Mouse (Mus musculus): ENCODE measurements around the gene Strip1.

Strip1 gene

DNA sequence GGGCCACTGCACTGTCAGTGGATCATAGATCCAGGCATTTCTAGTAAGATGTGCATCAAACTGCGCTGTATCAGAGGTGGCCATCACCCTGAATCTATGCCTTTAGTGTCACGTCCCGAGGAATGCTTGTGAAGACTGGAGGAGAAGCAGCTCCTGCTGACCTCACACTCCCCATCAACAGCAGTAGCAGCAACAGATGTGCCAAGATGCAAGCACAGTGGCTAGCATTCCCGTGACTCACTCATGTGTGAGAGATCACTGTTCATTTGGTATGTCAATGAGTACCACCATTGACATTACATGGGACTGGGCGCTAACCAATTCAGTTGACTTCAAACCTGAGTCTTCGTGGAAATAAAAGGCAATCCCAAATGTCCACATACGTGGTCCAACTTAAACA, 3.9 kb downstream of the Strip1 start:
- no peak for DNase-seq (ENCODE audit: low read depth)

DNA sequence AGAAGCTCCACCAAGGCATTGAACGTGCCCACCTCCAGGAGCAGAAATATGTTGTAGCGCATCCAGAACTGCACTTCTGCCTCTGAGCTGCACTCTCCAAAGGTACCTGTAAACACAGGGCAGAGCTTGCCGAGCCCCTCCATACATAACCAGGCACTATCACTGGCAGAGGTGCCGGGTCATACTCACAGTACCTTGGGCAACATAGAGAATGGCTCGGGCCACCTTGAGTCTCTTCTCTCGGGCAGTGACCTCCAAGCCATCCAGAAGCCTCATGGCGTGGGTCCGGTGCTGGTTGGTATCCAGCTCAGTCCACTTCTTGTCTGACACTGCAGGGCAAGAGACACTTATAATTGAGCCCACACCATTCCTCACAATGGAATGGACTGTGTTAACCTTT, 4.7 kb downstream of the Strip1 start:
- DNase-seq (ENCODE audit: low read depth) = no peak

DNA sequence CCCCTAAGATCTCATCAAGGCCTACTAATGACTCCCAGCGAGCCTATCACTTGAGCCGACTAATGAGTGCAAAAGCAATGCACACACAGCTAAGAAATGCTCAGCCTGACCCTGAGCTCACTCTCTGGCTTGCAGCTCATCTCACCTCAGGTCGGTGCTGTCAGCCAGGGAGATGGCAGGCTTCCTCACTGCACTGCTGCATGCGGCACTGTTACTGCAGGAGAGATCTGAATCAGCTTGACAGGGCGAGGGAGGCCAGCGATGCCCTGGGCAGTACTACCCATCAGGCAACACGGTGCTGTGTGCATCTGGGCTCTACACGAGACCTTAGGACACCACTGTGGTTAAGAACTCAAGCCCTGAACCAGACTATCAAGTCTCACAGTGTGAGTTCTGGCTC, 6.0 kb downstream of the Strip1 start:
- no peak for DNase-seq (ENCODE audit: low read depth)

DNA sequence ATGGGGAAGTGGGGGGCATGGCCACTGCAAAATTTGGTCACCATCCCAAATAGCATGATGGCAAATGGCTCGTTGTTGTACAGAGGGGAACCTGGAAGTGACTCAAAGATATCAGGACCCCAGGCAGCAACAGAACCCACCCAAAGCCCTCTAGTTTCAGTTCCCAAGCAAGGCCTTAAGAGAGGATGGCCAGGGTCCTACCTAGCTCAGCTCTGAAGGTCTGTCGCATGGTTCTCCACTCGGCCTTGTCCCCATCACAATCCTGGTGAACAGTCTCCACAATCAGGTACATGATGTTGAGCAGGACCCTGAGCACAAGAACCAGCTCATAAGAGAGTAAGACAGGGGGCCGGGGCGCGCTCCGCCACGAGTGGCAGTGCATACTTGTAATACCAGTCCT, 7.1 kb downstream of the Strip1 start:
- DNase-seq (ENCODE audit: low read depth) = no peak

- DNase-seq (ENCODE audit: low read depth) = no peak
Observed at GRCm38 (mm10) chr3:107622537-107622936, 9.0 kb downstream of the Strip1 start.

- DNase-seq (ENCODE audit: low read depth) = no peak
Observed at GRCm38 (mm10) chr3:107621286-107622075, 10.0 kb downstream of the Strip1 start.

- no peak for DNase-seq (ENCODE audit: low read depth)
Observed at GRCm38 (mm10) chr3:107619911-107620310, 11.6 kb downstream of the Strip1 start.

DNA sequence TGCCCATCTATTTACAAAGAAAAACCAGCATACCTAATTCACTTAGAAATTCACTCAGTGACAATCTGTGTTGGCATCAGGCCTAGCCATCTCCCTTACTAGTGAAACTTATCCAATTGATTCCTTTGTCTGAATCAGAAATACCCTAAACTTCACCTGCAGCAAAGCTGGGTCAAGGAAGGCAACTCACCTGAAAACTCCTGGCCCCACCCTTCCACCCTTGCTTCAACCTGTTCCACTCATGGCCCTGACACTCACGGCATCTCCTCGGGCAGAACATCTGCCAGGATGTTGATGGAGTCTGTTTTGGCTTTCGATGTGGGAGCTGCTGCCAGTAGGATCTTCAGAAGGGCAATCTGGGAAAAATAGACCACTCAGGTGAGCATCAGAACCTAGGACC, 13.7 kb downstream of the Strip1 start:
- DNase-seq (ENCODE audit: low read depth) = no peak

GRCm38 (mm10) chr3:107612902-107613525, 18.5 kb downstream of the Strip1 start:
- no peak for DNase-seq (ENCODE audit: low read depth)

- no peak for DNase-seq (ENCODE audit: low read depth)
Observed at GRCm38 (mm10) chr3:107611394-107611793, 20.1 kb downstream of the Strip1 start.

DNA sequence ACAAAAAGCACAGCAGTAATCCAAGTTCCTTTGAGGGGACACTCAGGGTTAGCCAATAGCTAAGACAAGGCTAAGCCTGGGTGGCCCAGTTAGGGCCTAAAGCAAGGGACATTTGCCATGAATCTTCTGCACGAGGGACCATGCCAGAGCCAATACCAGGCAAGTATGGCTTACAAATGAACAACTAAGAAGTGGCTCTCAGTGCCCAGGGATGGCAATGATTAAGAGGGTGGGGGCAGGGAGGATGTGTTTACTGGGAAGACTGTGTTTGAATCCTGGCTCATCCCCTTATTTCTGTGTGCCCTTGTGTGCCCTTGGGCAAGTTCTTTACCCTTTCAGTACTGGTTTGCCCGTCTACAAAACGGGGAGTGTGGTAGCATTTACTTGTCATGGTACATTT, 22.1 kb downstream of the Strip1 start:
- DNase-seq (ENCODE audit: low read depth) = no peak

DNA sequence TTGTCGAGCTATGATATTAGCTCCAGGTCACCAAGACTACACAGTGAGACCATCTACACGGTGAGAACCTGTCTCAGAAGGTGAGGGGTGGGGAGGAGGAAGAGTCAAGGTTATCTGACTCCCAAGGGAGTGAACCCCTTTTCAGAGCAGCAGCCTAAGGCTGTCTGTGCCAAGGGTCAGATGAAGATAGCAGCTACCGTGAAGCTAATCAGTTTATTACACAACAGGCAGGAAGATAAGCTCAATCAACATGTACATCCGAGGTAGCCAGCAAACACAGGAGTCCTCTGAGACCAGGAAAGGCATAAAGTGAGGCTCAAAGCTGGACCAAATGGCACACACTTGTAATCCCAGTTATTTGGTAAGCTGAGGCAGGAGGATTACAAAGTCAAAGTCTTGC, 22.7 kb downstream of the Strip1 start:
- no peak for DNase-seq (ENCODE audit: low read depth)

DNA sequence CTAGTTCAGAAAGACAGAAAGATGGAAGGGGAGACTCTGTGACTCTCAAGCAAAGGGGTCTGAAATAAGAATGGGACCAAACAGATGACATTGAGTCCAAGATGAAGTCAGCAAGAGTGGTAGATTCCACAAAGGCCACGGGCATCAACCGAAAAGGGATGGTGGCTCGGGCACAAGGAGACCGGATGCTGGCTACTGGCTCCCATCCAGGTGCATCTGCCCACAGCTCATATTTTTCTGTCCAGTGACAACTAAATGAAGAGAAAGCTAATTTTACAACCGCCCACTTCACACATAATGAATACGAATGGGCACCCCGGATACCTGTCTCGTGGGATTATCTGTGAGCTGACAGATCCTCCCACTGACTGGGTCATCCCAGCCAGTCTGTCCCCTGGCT, 24.3 kb downstream of the Strip1 start:
- no peak for DNase-seq (ENCODE audit: low read depth)

- peak; percentile 11 for DNase-seq (ENCODE audit: low read depth)
Observed at GRCm38 (mm10) chr3:107605304-107605703, 26.2 kb downstream of the Strip1 start.

- DNase-seq (ENCODE audit: low read depth) = no peak
Observed at GRCm38 (mm10) chr3:107600127-107600526, 31.4 kb downstream of the Strip1 start.

- DNase-seq (ENCODE audit: low read depth) = no peak
Observed at GRCm38 (mm10) chr3:107597586-107598389, 33.7 kb downstream of the Strip1 start.

GRCm38 (mm10) chr3:107597134-107597533, 34.4 kb downstream of the Strip1 start:
- DNase-seq (ENCODE audit: low read depth) = no peak

- DNase-seq (ENCODE audit: low read depth) = no peak
Observed at GRCm38 (mm10) chr3:107596559-107596958, 34.9 kb downstream of the Strip1 start.

- DNase-seq (ENCODE audit: low read depth) = no peak
Observed at GRCm38 (mm10) chr3:107595938-107596461, 35.5 kb downstream of the Strip1 start.

DNA sequence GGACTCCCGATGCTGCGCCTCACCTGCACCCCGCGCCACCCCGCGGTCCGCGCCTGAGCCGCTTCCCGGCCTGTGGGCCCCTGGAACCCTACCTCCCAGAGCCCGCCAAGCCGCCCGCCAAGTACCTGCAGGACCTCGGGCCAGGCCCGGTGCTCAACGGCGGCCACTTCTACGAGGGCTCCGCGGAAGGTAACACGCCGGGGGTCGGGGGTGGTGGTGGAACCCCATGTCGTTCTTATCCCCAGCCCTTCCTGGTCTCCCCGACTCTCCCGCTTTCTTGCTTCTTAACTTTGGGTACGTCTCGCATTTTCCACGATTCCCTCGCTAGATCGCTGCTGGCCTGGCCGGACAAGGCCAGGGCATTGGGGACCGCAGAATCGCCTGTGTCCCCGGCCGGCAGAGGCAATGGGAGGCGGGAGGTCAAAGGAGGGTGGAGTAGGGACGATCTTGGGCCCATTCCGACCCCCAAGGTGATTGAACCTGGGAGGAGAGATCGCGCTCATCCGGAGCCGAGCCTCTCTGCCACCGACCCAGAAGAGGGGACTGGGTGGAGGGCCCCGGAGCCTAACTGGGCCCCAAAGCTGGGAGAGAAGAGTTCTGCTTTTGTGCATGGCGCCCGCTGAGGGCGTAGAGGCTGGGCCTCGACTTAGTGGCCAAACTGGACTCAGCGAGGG, 36.1 kb downstream of the Strip1 start:
- no peak for DNase-seq (ENCODE audit: low read depth)

DNA sequence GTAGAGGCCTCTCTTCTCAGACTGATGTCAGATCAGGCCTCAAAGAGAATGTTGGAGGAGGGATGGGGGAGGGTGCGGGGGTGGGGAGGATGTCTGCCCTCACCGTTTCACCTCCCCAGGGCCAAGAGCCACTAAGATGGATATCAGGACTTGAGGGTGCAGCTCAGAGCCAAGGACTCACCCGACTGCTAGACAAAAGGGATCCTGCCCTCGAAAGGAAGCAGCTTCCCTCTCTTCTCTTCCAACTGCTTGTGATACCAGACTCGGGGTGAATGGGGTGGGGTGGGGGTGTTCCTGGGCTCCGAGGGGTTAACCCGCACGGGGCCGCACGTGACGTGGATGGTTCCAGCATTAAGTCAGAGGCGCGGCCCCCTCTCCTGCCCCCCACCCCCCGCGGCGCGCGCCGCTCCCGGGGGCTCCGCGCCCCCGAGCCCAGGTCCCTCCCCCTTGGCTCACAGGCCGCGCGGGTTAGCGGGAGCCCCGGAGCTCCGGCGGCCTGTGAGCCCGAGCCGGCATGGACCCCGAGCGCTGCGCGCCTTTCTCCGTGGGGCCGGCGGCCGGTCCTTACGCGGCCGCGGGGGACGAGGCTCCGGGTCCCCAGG, 36.7 kb downstream of the Strip1 start, which contains the start of gene Alx3:
Gene Alx3 (plus strand): TSS at position 370 of the 602 bp plus-strand sequence.
- no peak for DNase-seq (ENCODE audit: low read depth)

DNA sequence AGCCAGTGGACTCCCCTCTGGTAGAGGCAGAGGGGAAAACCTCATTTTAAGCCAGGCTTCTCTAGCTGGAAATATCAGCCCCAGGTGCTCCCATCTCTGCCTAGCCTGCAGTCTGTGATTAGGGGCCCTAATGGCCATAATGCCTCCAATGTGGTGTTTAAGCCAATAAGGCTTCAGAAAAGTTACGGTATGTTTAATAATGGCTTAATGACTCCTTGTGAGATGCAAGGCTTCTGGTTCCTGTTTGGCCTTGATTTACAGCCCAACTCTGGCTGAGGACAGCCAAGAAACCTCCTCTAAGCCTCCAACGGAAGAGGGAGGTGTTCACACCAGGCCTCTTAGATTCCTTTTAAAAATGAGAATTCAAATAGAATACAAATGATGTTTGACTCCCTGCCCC, 37.9 kb downstream of the Strip1 start:
- no peak for DNase-seq (ENCODE audit: low read depth)
